Mouse (Mus musculus): ENCODE measurements at regions not wholly inside any gene's neighbourhood (a gene's known extent, or its start where the extent isn't known, plus 50 kb on each side); places are given as distances from the start of the nearest gene placed in this dataset.
"Not testable (repeated sequence)": the region's sequence is repeated elsewhere in the genome, so short reads cannot be mapped to it uniquely, and the experiment has no call there.

DNA sequence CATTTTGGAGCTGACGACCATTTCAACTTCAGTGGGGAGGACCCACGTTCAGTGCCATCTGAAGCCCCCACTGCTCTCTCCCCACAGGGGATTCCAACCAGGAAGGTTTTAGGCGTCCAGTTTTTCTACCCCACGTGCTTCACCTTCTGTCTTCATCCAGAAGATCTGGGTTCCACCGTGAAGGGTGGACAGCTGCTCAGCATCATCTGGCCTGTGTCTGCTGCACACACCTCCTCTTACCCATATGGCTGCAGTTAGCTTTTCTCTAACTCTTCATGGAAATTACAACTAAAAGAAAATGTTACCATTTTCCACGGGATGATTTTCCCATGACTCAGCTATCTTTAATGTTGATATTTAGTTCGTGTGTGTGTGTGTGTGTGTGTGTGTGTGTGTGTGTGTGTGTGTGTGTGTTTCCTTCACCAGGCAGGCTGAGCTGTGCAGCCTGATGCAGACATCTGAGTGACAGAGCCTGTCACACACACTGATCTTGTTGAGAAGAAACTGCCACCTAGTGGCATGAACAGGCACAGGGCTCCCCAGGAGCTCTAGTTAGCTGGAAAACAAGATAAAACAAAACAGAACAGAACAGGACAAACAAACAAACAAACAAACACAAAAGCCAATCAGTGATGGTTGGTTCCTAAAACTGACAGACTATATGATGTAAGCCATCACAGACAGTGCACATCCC lies 107.5 kb upstream of the Rasgrp1 start:
- DNase-seq: no peak

- DNase-seq: no peak
These were observed 109.0 kb upstream of the Rasgrp1 start for GRCm38 (mm10) chr2:117451818-117452217.

- no peak for DNase-seq
These were observed 112.4 kb upstream of the Rasgrp1 start for GRCm38 (mm10) chr2:117455021-117455739.

DNA sequence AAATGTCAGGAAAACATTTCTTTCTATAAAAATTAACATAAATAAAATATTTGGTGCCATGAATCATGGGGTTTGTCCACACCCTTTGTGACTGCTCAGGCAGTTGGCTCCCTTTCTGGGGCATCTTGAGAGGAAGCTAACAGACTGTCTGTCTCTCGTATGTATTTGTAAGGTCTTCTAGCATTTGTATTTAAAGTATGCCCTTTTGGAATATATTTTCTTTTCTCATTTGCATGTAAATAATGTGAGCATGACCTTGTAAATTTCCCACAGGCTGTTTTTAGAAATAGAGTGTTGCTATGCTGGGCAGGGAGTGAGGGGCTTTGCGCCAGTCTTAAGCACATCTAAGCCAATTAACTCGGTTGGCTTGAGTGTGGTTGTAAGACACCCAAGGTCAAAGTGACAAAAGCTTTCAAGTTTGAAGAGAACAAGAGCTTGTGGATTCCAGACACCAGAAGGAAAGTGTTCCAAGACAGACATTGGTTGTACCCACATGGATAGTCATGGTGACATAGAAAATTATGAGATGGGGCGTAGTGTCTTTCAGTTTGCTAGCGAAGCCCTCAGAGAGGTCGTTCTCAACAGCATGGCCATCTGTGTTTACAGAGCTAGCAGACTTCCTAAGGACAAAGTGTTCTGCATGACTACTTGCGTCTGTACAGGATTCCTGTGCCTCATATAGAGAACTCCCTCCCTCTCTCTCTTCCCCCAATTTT lies 113.1 kb upstream of the Rasgrp1 start:
- DNase-seq: no peak

DNA sequence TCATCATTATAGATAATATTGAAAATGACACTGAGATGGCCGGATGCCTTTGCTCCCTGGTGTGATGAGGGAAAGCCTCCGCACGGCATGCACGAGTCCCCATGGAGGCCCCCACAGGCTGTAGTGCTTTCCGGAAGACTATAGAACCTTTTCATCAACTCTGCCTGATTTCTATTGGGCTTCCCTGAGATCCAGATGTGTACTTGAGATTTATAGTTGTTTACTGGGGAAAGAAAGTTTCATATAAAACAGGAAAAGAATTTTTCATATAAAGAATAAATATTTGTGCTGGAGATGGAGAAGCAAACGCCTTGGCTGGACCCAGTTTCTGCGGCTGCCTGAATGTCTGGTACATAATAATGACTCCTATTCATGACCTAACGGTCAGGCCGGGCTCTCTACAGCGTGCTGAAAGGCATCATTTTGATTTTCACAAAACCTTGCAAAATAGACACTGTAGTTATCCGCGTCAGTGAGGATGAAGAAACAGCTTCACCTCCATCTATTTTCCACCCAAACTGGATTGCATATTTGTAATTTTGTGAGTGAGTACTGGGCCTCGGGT lies 113.7 kb upstream of the Rasgrp1 start:
- no peak for DNase-seq

GRCm38 (mm10) chr2:117461541-117462290 lies 118.9 kb upstream of the Rasgrp1 start:
- no peak for DNase-seq

GRCm38 (mm10) chr2:117474885-117475542 lies 132.2 kb upstream of the Rasgrp1 start:
- DNase-seq: no peak

- DNase-seq: no peak
These were observed 132.8 kb upstream of the Rasgrp1 start for GRCm38 (mm10) chr2:117475561-117475960.

GRCm38 (mm10) chr2:117477503-117477902 lies 134.7 kb upstream of the Rasgrp1 start:
- DNase-seq: not testable (repeated sequence)

DNA sequence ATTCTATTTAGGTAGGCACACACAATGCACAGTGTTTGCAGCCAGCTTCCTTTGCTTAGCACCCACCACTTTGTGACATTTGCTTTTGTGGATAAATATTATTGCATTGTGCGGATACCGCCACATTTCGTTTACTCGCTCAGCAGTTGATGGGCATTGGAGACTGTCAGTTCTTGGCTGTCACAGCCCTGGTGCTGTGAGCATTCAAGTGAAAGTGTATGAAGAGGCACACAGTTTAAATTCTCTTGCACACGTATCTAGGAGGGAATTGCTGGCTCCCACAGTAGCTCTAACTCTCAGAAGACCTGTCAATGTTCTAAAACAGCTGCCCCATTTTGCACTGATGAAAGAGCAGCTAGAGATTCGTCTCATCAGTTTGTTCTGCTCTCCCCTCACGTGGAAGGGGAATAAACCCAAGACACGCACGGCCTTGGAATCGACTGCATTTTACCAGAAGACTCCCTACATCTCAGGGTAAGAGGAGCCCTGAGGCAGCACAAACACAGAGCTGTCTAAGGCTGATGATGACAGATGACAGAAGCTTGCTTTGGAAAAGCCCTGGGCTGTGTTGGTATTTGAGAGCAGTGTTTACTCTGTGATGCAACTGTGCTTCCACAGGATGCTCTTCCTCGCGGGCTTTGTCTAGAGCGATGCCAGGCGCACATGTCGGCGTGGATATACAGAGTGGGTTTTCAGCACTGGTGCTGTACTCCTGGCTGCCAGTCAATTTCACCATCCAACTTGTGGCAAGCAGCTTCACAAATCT lies 136.6 kb upstream of the Rasgrp1 start:
- not testable (repeated sequence) for DNase-seq

GRCm38 (mm10) chr2:117486447-117486846 lies 143.6 kb upstream of the Rasgrp1 start:
- DNase-seq: no peak

DNA sequence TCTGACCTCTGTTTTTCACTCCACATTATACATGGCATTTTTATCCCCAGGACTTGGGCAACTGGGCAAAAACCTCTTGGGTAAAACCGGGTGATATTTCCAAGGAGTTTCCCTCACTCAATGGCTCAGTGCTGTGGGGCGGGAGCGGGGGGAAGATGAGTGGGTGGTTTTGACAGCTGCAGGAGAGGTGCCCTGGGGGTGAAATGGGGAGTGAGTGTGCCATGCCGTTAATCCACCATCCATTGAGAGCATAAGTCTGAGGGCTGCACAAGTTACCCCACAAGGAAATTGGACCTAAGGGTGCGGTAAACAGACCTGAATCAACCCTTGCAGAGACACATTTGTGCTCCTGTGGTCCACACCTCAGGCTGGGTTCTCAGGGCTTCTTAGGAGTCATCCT lies 155.8 kb upstream of the Rasgrp1 start:
- DNase-seq: no peak

GRCm38 (mm10) chr2:117502611-117503010 lies 159.8 kb upstream of the Rasgrp1 start:
- DNase-seq: no peak

- no peak for DNase-seq
These were observed 168.9 kb upstream of the Rasgrp1 start for GRCm38 (mm10) chr2:117511737-117512136.

DNA sequence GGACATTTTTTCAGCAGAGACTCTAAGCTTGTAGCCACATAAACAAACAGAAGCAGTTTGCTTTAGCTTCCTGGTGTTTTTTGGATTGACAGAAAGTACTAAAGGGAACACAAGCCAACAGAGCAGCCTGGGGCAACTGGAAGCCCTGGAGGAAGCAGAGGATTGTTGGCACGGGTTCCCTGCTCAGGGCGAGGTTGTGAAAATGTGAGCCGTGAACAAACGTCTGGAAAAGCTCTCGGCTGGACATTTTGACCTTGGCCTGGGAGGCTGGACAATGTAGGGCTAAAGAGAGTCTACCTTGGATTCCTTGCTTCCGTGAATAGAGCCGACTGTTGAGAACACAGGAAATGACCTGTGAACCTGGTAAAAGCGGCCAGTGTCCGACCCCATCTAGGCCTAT lies 169.8 kb upstream of the Rasgrp1 start:
- DNase-seq: no peak

GRCm38 (mm10) chr2:117524437-117524836 lies 181.6 kb upstream of the Rasgrp1 start:
- no peak for DNase-seq

GRCm38 (mm10) chr2:117538865-117539264 lies 196.1 kb upstream of the Rasgrp1 start:
- no peak for DNase-seq

- DNase-seq: no peak
These were observed 196.5 kb upstream of the Rasgrp1 start for GRCm38 (mm10) chr2:117539285-117539684.

GRCm38 (mm10) chr2:117541471-117541870 lies 198.7 kb upstream of the Rasgrp1 start:
- peak; percentile 19 for DNase-seq

DNA sequence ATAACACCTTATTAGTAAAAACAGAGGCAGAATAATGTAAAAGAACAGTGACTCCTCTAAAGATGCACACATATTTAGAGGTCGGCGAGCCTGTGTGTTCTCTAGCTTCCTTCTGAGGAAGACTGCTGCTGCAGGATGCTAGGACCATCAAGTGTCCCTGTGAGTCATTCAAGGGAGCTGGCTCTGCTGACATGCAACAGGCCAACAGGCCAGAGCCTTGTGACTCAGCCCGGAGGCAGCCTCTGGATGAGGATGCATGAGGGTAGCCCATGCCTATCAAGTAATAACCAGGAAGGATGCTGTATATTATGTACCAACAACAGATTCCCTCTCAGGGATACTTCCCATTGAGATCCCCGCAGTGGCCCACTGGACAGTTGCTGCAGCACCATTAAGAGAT lies 199.5 kb upstream of the Rasgrp1 start:
- no peak for DNase-seq

GRCm38 (mm10) chr2:117543301-117543782 lies 200.5 kb upstream of the Rasgrp1 start:
- no peak for DNase-seq
